Mouse (Mus musculus): Measurements from ENCODE around the gene Fbxw11. TPM values are rescaled to one million over a fixed set of nuclear protein-coding genes. Genes with fewer than 3 reads are reported as not detected.

Gene Fbxw11
- total RNA-seq, 1 experiment from 2014 or later, result 59.2 TPM

GRCm38 (mm10) chr11:32744463-32744862 is 101.9 kb downstream of the Fbxw11 start:
- ATAC-seq (replicated peaks; ENCODE audit: low read depth, poor library complexity, severe bottlenecking), result no peak

- no peak for ATAC-seq (replicated peaks; ENCODE audit: low read depth, poor library complexity, severe bottlenecking)
These were observed 102.9 kb downstream of the Fbxw11 start for GRCm38 (mm10) chr11:32745466-32745865.

GRCm38 (mm10) chr11:32746036-32746435 is 103.5 kb downstream of the Fbxw11 start:
- no peak for ATAC-seq (replicated peaks; ENCODE audit: low read depth, poor library complexity, severe bottlenecking)

GRCm38 (mm10) chr11:32746475-32746874 is 104.0 kb downstream of the Fbxw11 start:
- ATAC-seq (replicated peaks; ENCODE audit: low read depth, poor library complexity, severe bottlenecking), result no peak

- 0 out of 2 replicates have a peak, but pooled peaks have one; percentile 8 for ATAC-seq (replicated peaks; ENCODE audit: low read depth, poor library complexity, severe bottlenecking)
These were observed 106.3 kb downstream of the Fbxw11 start for GRCm38 (mm10) chr11:32748800-32749199.

GRCm38 (mm10) chr11:32751863-32752594 is 109.5 kb downstream of the Fbxw11 start:
- no peak; the same call in 1 of the 2 replicates for ATAC-seq (replicated peaks; ENCODE audit: low read depth, poor library complexity, severe bottlenecking)

GRCm38 (mm10) chr11:32752595-32752885 is 110.0 kb downstream of the Fbxw11 start:
- peak; percentile 54; the same call in 1 of the 2 replicates for ATAC-seq (replicated peaks; ENCODE audit: low read depth, poor library complexity, severe bottlenecking)

- no peak for ATAC-seq (replicated peaks; ENCODE audit: low read depth, poor library complexity, severe bottlenecking)
These were observed 110.8 kb downstream of the Fbxw11 start for GRCm38 (mm10) chr11:32753358-32753757.

- ATAC-seq (replicated peaks; ENCODE audit: low read depth, poor library complexity, severe bottlenecking), result peak; percentile 58; the same call in 1 of the 2 replicates
These were observed 120.2 kb downstream of the Fbxw11 start for GRCm38 (mm10) chr11:32762773-32763172.

- ATAC-seq (replicated peaks; ENCODE audit: low read depth, poor library complexity, severe bottlenecking), result 0 out of 2 replicates have a peak, but pooled peaks have one; percentile 25
These were observed 125.1 kb downstream of the Fbxw11 start for GRCm38 (mm10) chr11:32767496-32768230.

- ATAC-seq (replicated peaks; ENCODE audit: low read depth, poor library complexity, severe bottlenecking), result 0 out of 2 replicates have a peak, but pooled peaks have one; percentile 25
These were observed 126.3 kb downstream of the Fbxw11 start for GRCm38 (mm10) chr11:32768642-32769343.

GRCm38 (mm10) chr11:32780747-32781536 is 138.4 kb downstream of the Fbxw11 start:
- ATAC-seq (replicated peaks; ENCODE audit: low read depth, poor library complexity, severe bottlenecking), result no peak

- no peak for ATAC-seq (replicated peaks; ENCODE audit: low read depth, poor library complexity, severe bottlenecking)
These were observed 139.3 kb downstream of the Fbxw11 start for GRCm38 (mm10) chr11:32781633-32782404.

- no peak for ATAC-seq (replicated peaks; ENCODE audit: low read depth, poor library complexity, severe bottlenecking)
These were observed 140.2 kb downstream of the Fbxw11 start for GRCm38 (mm10) chr11:32782724-32783123.

- no peak for ATAC-seq (replicated peaks; ENCODE audit: low read depth, poor library complexity, severe bottlenecking)
These were observed 143.1 kb downstream of the Fbxw11 start for GRCm38 (mm10) chr11:32785591-32786147.

GRCm38 (mm10) chr11:32786201-32786600 is 143.7 kb downstream of the Fbxw11 start:
- ATAC-seq (replicated peaks; ENCODE audit: low read depth, poor library complexity, severe bottlenecking), result no peak

- no peak for ATAC-seq (replicated peaks; ENCODE audit: low read depth, poor library complexity, severe bottlenecking)
These were observed 152.4 kb downstream of the Fbxw11 start for GRCm38 (mm10) chr11:32794759-32795445.
